Mouse (Mus musculus) heart, postnatal 0 days (tissue): ENCODE results near the gene Mcee. TPM values are rescaled to one million over a fixed set of nuclear protein-coding genes. Genes with fewer than 3 reads are reported as not detected.
A peak's percentile ranks its signal among the peaks of the same experiment; 100 is the strongest.

Experiments used
- ATAC-seq: fragments of 200-750 bp; cut with Nextera tagmentation; 2 replicates; pipeline ENCODE4 v1.8.0; 2017; ENCODE audit warnings: low read depth, moderate number of reproducible peaks, moderate library complexity; ENCODE audit not compliant: insufficient read depth
- DNase-seq: peaks from one replicate; pipeline ENCODE4 v3.0.0-alpha.2; 2016; ENCODE audit warnings: low spot score
- H3K27ac ChIP-seq: fragments of 300-500 bp; sonication (generic); 2 replicates; pipeline ENCODE4 v1.5.1; 2014; ENCODE audit warnings: low read depth, mild to moderate bottlenecking
- H3K27me3 ChIP-seq: fragments of 300-500 bp; sonication (generic); 2 replicates; pipeline ENCODE4 v1.6.1; 2014; ENCODE audit warnings: low read length, mixed read lengths; ENCODE audit not compliant: control insufficient read depth, insufficient read depth
- H3K36me3 ChIP-seq: fragments of 300-500 bp; sonication (generic); replicated peaks from 2 replicates; pipeline ENCODE4 v1.6.1; 2014; ENCODE audit warnings: low read length, mixed read lengths; ENCODE audit not compliant: control insufficient read depth, insufficient read depth
- H3K4me1 ChIP-seq: fragments of 300-500 bp; sonication (generic); 2 replicates; pipeline ENCODE4 v1.6.1; 2014; ENCODE audit warnings: antibody characterized with exemption; ENCODE audit not compliant: control insufficient read depth, insufficient read depth
- H3K4me2 ChIP-seq: fragments of 300-500 bp; sonication (generic); 2 replicates; pipeline ENCODE4 v1.6.1; 2014; ENCODE audit warnings: low read depth, mild to moderate bottlenecking, low read length, moderate library complexity
- H3K4me3 ChIP-seq: fragments of 300-500 bp; sonication (generic); 2 replicates; pipeline ENCODE4 v1.5.1; 2014; ENCODE audit warnings: low read depth, low read length
- H3K9ac ChIP-seq: fragments of 300-500 bp; sonication (generic); replicated peaks from 2 replicates; pipeline ENCODE4 v1.6.1; 2014; ENCODE audit warnings: low read depth, low read length, mixed read lengths
- H3K9me3 ChIP-seq: fragments of 300-500 bp; sonication (generic); replicated peaks from 2 replicates; pipeline ENCODE4 v1.6.1; 2016; ENCODE audit warnings: low read length; ENCODE audit not compliant: control insufficient read depth
- CTCF ChIP-seq: IDR thresholded peaks from 2 replicates; pipeline ENCODE4 v1.5.1; 2016; ENCODE audit warnings: antibody characterized with exemption, control low read depth, low read depth
- EP300 ChIP-seq: IDR thresholded peaks from 2 replicates; pipeline ENCODE4 v1.6.1; 2016; ENCODE audit warnings: antibody characterized with exemption, low read depth
- WGBS: fragments of 180-500 bp; shearing (Covaris S2); extraction: QIAGEN DNeasy Blood & Tissue Kit; methylation state at CpG from one replicate; pipeline ENCODE4 v1.1.7; 2014; 5-methylcytosine and 5-hydroxymethylcytosine counted together
- polyA plus RNA-seq: library from polyadenylated mRNA; unstranded; fragments of >200 nt; fragmentation: Nextera tagmentation; extraction: Ambion mirVana; gene quantifications from 2 replicates; pipeline ENCODE4 v1.2.1, GENCODE M21; 2015
- total RNA-seq: library from RNA; depleted of rRNA; stranded (reverse); fragments of >200 nt; gene quantifications from 2 replicates; pipeline ENCODE4 v1.2.3, GENCODE M21; 2014; ENCODE audit warnings: low replicate concordance

Mcee gene
- total and polyA plus RNA-seq, 2 experiments from 2014 or later = 13.2 to 218 TPM

- TF ChIP-seq CTCF (no peak), EP300 (no peak)
- no peak overlapping the region for H3K4me3 ChIP-seq
- peaks cover 42% of the 10 kb centered on the region for H3K36me3 ChIP-seq
- no peak for DNase-seq
- H3K4me1 ChIP-seq = peaks cover 5% of the 10 kb centered on the region
- H3K9me3 ChIP-seq = no peaks in the 10 kb centered on the region
- H3K4me2 ChIP-seq = no peak overlapping the region
- WGBS = 81% methylated on average over 6 of the region's 6 CpGs
- no peak for ATAC-seq
- H3K27me3 ChIP-seq = no peaks in the 10 kb centered on the region
- no peak overlapping the region for H3K9ac ChIP-seq
- no peak overlapping the region for H3K27ac ChIP-seq
These were observed 22.6 kb upstream of the Mcee start for GRCm38 (mm10) chr7:64369841-64370240.

GRCm38 (mm10) chr7:64371940-64372878, 20.2 kb upstream of the Mcee start:
- peaks cover 31% of the 10 kb centered on the region for H3K36me3 ChIP-seq
- no peak overlapping the region for H3K4me2 ChIP-seq
- no peaks in the 10 kb centered on the region for H3K9me3 ChIP-seq
- peaks cover 5% of the 10 kb centered on the region for H3K4me1 ChIP-seq
- no peak overlapping the region for H3K27ac ChIP-seq
- TF ChIP-seq EP300 (no peak), CTCF (no peak)
- 88% methylated on average over 23 of the region's 23 CpGs for WGBS
- no peaks in the 10 kb centered on the region for H3K27me3 ChIP-seq
- DNase-seq (no peak), ATAC-seq (no peak)
- H3K4me3 ChIP-seq = no peak overlapping the region
- H3K9ac ChIP-seq = no peak overlapping the region

GRCm38 (mm10) chr7:64373147-64373829, 19.1 kb upstream of the Mcee start:
- Histone ChIP-seq H3K27ac (peak overlapping the region; percentile 96), H3K4me2 (peak overlapping the region; percentile 82), H3K4me3 (peak overlapping the region; percentile 73), H3K36me3 (peaks cover 33% of the 10 kb centered on the region), H3K9me3 (no peaks in the 10 kb centered on the region), H3K4me1 (peaks cover 5% of the 10 kb centered on the region), H3K9ac (peak overlapping the region; percentile 72), H3K27me3 (no peaks in the 10 kb centered on the region)
- no peak for DNase-seq
- TF ChIP-seq CTCF = no peak
- TF ChIP-seq EP300 = no peak
- 10% methylated on average over 18 of the region's 18 CpGs for WGBS
- ATAC-seq = no peak

- Histone ChIP-seq H3K4me1 (peaks cover 5% of the 10 kb centered on the region), H3K4me2 (peak within 1 kb of the TSS; percentile 82), H3K27me3 (no peaks in the 10 kb centered on the region), H3K9me3 (no peaks in the 10 kb centered on the region), H3K27ac (peak within 1 kb of the TSS; percentile 96), H3K9ac (peak within 1 kb of the TSS; percentile 72), H3K4me3 (peak within 1 kb of the TSS; percentile 73), H3K36me3 (peaks cover 33% of the 10 kb centered on the region)
- DNase-seq = peak; percentile 79
- TF ChIP-seq EP300 (no peak), CTCF (peak; percentile 31)
- WGBS = 3% methylated on average over 27 of the region's 27 CpGs
- ATAC-seq = peak; percentile 96
These were observed 18.4 kb upstream of the Mcee start, which contains the start of gene Fan1 for GRCm38 (mm10) chr7:64373830-64374562. Fan1 (minus strand) TSS chr7:64374095.

DNA sequence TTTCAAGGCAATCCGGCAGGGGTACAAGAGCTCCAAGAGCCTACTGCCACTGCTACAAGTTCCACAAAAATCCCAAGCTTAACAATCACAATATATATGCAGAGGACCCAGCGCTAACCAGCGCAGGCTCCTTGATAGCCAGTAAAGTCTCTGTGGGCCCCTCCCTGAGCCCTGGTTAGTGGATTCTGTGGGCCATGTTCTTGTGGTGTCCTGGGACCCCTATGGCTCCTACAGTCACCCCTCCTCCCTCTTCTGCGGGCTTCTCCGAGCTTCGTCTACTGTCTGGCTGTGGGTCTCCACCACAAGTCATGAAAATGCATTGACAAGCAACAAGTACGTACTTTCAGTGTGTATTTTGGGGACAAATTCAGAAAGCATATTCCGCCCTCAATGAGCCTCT, 928 bp upstream of the Mcee start:
- peaks cover 33% of the 10 kb centered on the region for H3K36me3 ChIP-seq
- DNase-seq = no peak
- H3K9ac ChIP-seq = peak overlapping the region; percentile 82
- ATAC-seq = no peak
- peak overlapping the region; percentile 88 for H3K4me2 ChIP-seq
- TF ChIP-seq CTCF = no peak
- no peak for TF ChIP-seq EP300
- peak overlapping the region; percentile 91 for H3K27ac ChIP-seq
- H3K9me3 ChIP-seq = no peaks in the 10 kb centered on the region
- H3K27me3 ChIP-seq = no peaks in the 10 kb centered on the region
- peak overlapping the region; percentile 67 for H3K4me3 ChIP-seq
- peaks cover 9% of the 10 kb centered on the region for H3K4me1 ChIP-seq
- 3% methylated on average over 8 of the region's 8 CpGs for WGBS
